Mouse (Mus musculus) heart, embryonic 16.5 days (tissue): ENCODE data around the gene Gcnt7. TPM values are rescaled to one million over a fixed set of nuclear protein-coding genes. Genes with fewer than 3 reads are reported as not detected.
A peak's percentile ranks its signal among the peaks of the same experiment; 100 is the strongest.

Source experiments
- ATAC-seq: fragments of 200-750 bp; cut with Nextera tagmentation; replicated peaks from 2 replicates; pipeline ENCODE4 v1.8.0; 2017; ENCODE audit warnings: moderate number of reproducible peaks; ENCODE audit not compliant: insufficient read depth, low FRiP score; ENCODE audit errors: extremely low read depth
- H3K27ac ChIP-seq: fragments of 300-500 bp; sonication (generic); 2 replicates; pipeline ENCODE4 v1.5.1; 2014; ENCODE audit warnings: mild to moderate bottlenecking, low read length, control low read depth, moderate library complexity
- H3K27me3 ChIP-seq: fragments of 300-500 bp; sonication (generic); 2 replicates; pipeline ENCODE4 v1.6.1; 2014; ENCODE audit warnings: low read length, mixed read lengths; ENCODE audit not compliant: control insufficient read depth, insufficient read depth
- H3K36me3 ChIP-seq: fragments of 300-500 bp; sonication (generic); 2 replicates; pipeline ENCODE4 v1.6.1; 2014; ENCODE audit not compliant: control insufficient read depth, insufficient read depth
- H3K4me1 ChIP-seq: fragments of 300-500 bp; sonication (generic); 2 replicates; pipeline ENCODE4 v1.6.1; 2014; ENCODE audit warnings: low read length, mixed read lengths; ENCODE audit not compliant: control insufficient read depth, insufficient read depth
- H3K4me2 ChIP-seq: fragments of 300-500 bp; sonication (generic); 2 replicates; pipeline ENCODE4 v1.6.1; 2014; ENCODE audit warnings: low read depth, mild to moderate bottlenecking, control low read depth, low read length
- H3K4me3 ChIP-seq: fragments of 300-500 bp; sonication (generic); 2 replicates; pipeline ENCODE4 v1.5.1; 2014; ENCODE audit warnings: mild to moderate bottlenecking, control low read depth, low read length
- H3K9ac ChIP-seq: fragments of 300-500 bp; sonication (generic); 2 replicates; pipeline ENCODE4 v1.6.1; 2014; ENCODE audit warnings: low read length, control low read depth
- H3K9me3 ChIP-seq: fragments of 300-500 bp; sonication (generic); replicated peaks from 2 replicates; pipeline ENCODE4 v1.6.1; 2016; ENCODE audit warnings: low read length; ENCODE audit not compliant: control insufficient read depth
- WGBS: fragments of 180-500 bp; shearing (Covaris S2); extraction: QIAGEN DNeasy Blood & Tissue Kit; methylation state at CpG from one replicate; pipeline ENCODE4 v1.1.7; 2014; 5-methylcytosine and 5-hydroxymethylcytosine counted together
- polyA plus RNA-seq: library from polyadenylated mRNA; unstranded; fragments of >200 nt; fragmentation: Nextera tagmentation; extraction: Ambion mirVana; gene quantifications from 2 replicates; pipeline ENCODE4 v1.2.1, GENCODE M21; 2015

The Gcnt7 gene
- polyA plus RNA-seq, 1 experiment from 2014 or later: 1.4 TPM

GRCm38 (mm10) chr2:172481654-172482385 lies 23.4 kb upstream of the Gcnt7 start:
- no peaks in the 10 kb centered on the region for H3K36me3 ChIP-seq
- no peak overlapping the region for H3K4me3 ChIP-seq
- H3K9ac ChIP-seq: no peak overlapping the region
- H3K4me2 ChIP-seq: no peak overlapping the region
- WGBS: 80% methylated on average over 16 of the region's 16 CpGs
- H3K4me1 ChIP-seq: peaks cover 3% of the 10 kb centered on the region
- H3K27ac ChIP-seq: no peak overlapping the region
- no peaks in the 10 kb centered on the region for H3K9me3 ChIP-seq
- H3K27me3 ChIP-seq: no peaks in the 10 kb centered on the region
- ATAC-seq: no peak

GRCm38 (mm10) chr2:172480296-172480695 lies 21.9 kb upstream of the Gcnt7 start:
- no peak overlapping the region for H3K4me2 ChIP-seq
- no peaks in the 10 kb centered on the region for H3K36me3 ChIP-seq
- H3K4me1 ChIP-seq: peaks cover 6% of the 10 kb centered on the region
- no peaks in the 10 kb centered on the region for H3K9me3 ChIP-seq
- WGBS: 57% methylated on average over 7 of the region's 7 CpGs
- no peaks in the 10 kb centered on the region for H3K27me3 ChIP-seq
- H3K9ac ChIP-seq: no peak overlapping the region
- H3K4me3 ChIP-seq: no peak overlapping the region
- no peak for ATAC-seq
- H3K27ac ChIP-seq: no peak overlapping the region

- ATAC-seq: peak; percentile 55
- 3% methylated on average over 2 of the region's 2 CpGs for WGBS
- Histone ChIP-seq H3K27ac (peak overlapping the region; percentile 82), H3K4me2 (peak overlapping the region; percentile 75), H3K36me3 (no peaks in the 10 kb centered on the region), H3K9ac (peak overlapping the region; percentile 74), H3K9me3 (no peaks in the 10 kb centered on the region), H3K27me3 (no peaks in the 10 kb centered on the region), H3K4me3 (peak overlapping the region; percentile 54), H3K4me1 (peaks cover 13% of the 10 kb centered on the region)
Observed at GRCm38 (mm10) chr2:172477860-172478259, 19.5 kb upstream of the Gcnt7 start.

- H3K36me3 ChIP-seq: no peaks in the 10 kb centered on the region
- peak overlapping the region; percentile 75 for H3K4me2 ChIP-seq
Observed at GRCm38 (mm10) chr2:172477350-172477749, 19.0 kb upstream of the Gcnt7 start.

GRCm38 (mm10) chr2:172476707-172477260 lies 18.4 kb upstream of the Gcnt7 start:
- WGBS: 15% methylated on average over 10 of the region's 10 CpGs
- H3K4me3 ChIP-seq: no peak overlapping the region
- H3K27me3 ChIP-seq: no peaks in the 10 kb centered on the region
- H3K9me3 ChIP-seq: no peaks in the 10 kb centered on the region
- peaks cover 13% of the 10 kb centered on the region for H3K4me1 ChIP-seq
- H3K36me3 ChIP-seq: no peaks in the 10 kb centered on the region
- H3K9ac ChIP-seq: no peak overlapping the region
- ATAC-seq: peak; percentile 30; the same call in 1 of the 2 replicates
- H3K27ac ChIP-seq: no peak overlapping the region
- H3K4me2 ChIP-seq: peak overlapping the region; percentile 40; the same call in 1 of the 2 replicates

More at GRCm38 (mm10) chr2:172477350-172477749, 19.0 kb upstream of the Gcnt7 start:
- peak overlapping the region; percentile 82 for H3K27ac ChIP-seq
- H3K9me3 ChIP-seq: no peaks in the 10 kb centered on the region
- no peaks in the 10 kb centered on the region for H3K27me3 ChIP-seq
- ATAC-seq: peak; percentile 85
- peak overlapping the region; percentile 74 for H3K9ac ChIP-seq
- 20% methylated on average over 3 of the region's 3 CpGs for WGBS
- peak overlapping the region; percentile 54 for H3K4me3 ChIP-seq
- H3K4me1 ChIP-seq: peaks cover 13% of the 10 kb centered on the region

GRCm38 (mm10) chr2:172474970-172475369 lies 16.6 kb upstream of the Gcnt7 start:
- Histone ChIP-seq H3K4me3 (no peak overlapping the region), H3K27me3 (no peaks in the 10 kb centered on the region), H3K9ac (no peak overlapping the region), H3K9me3 (no peaks in the 10 kb centered on the region), H3K36me3 (peaks cover 2% of the 10 kb centered on the region; the same call in 1 of the 2 replicates), H3K27ac (no peak overlapping the region), H3K4me1 (peaks cover 13% of the 10 kb centered on the region), H3K4me2 (no peak overlapping the region)
- WGBS: 27% methylated on average over 6 of the region's 6 CpGs
- no peak for ATAC-seq

- ATAC-seq: no peak
- Histone ChIP-seq H3K36me3 (peaks cover 10% of the 10 kb centered on the region; the same call in 1 of the 2 replicates), H3K4me2 (no peak overlapping the region), H3K4me3 (no peak overlapping the region), H3K27me3 (no peaks in the 10 kb centered on the region), H3K9ac (no peak overlapping the region), H3K4me1 (peaks cover 13% of the 10 kb centered on the region), H3K9me3 (no peaks in the 10 kb centered on the region), H3K27ac (peak overlapping the region; percentile 31)
- WGBS: 38% methylated on average over 8 of the region's 8 CpGs
Observed at GRCm38 (mm10) chr2:172473591-172473990, 15.2 kb upstream of the Gcnt7 start.

GRCm38 (mm10) chr2:172472318-172472717 lies 13.9 kb upstream of the Gcnt7 start, which contains the start of gene Fam209:
TSS of gene Fam209 (plus strand) at chr2:172472520.
- Histone ChIP-seq H3K4me2 (no peak within 1 kb of the TSS), H3K27ac (peak within 1 kb of the TSS; percentile 31), H3K4me1 (peaks cover 13% of the 10 kb centered on the region)

GRCm38 (mm10) chr2:172468346-172468819 lies 10.0 kb upstream of the Gcnt7 start:
- Histone ChIP-seq H3K4me3 (no peak overlapping the region), H3K4me2 (no peak overlapping the region), H3K9me3 (no peaks in the 10 kb centered on the region), H3K27ac (no peak overlapping the region), H3K36me3 (peaks cover 31% of the 10 kb centered on the region), H3K4me1 (peaks cover 5% of the 10 kb centered on the region), H3K9ac (no peak overlapping the region), H3K27me3 (no peaks in the 10 kb centered on the region)
- ATAC-seq: no peak
- WGBS: 73% methylated on average over 11 of the region's 11 CpGs

More at GRCm38 (mm10) chr2:172472318-172472717, 13.9 kb upstream of the Gcnt7 start, which contains the start of gene Fam209:
- H3K9me3 ChIP-seq: no peaks in the 10 kb centered on the region
- no peak for ATAC-seq
- H3K9ac ChIP-seq: no peak within 1 kb of the TSS
- peaks cover 12% of the 10 kb centered on the region for H3K36me3 ChIP-seq
- H3K27me3 ChIP-seq: no peaks in the 10 kb centered on the region
- H3K4me3 ChIP-seq: no peak within 1 kb of the TSS
- WGBS: 83% methylated on average over 11 of the region's 11 CpGs
